Mouse (Mus musculus) intestine, postnatal 0 days (tissue): ENCODE results near the gene Tmem9b. TPM values are rescaled to one million over a fixed set of nuclear protein-coding genes. Genes with fewer than 3 reads are reported as not detected.

ENCODE experiments used
- ATAC-seq: fragments of 200-750 bp; cut with Nextera tagmentation; 2 replicates; pipeline ENCODE4 v1.8.0; 2017; ENCODE audit warnings: mild to moderate bottlenecking, moderate TSS enrichment, moderate library complexity
- H3K27ac ChIP-seq: fragments of 300-500 bp; sonication (generic); 2 replicates; pipeline ENCODE4 v1.5.1; 2014; ENCODE audit warnings: mild to moderate bottlenecking, low read depth, low read length, moderate library complexity
- H3K27me3 ChIP-seq: fragments of 300-500 bp; sonication (generic); replicated peaks from 2 replicates; pipeline ENCODE4 v1.6.1; 2014; ENCODE audit warnings: low read length, mixed read lengths; ENCODE audit not compliant: control insufficient read depth, insufficient read depth
- H3K36me3 ChIP-seq: fragments of 300-500 bp; sonication (generic); 2 replicates; pipeline ENCODE4 v1.6.1; 2014; ENCODE audit warnings: mild to moderate bottlenecking, moderate library complexity; ENCODE audit not compliant: control insufficient read depth, insufficient read depth
- H3K4me1 ChIP-seq: fragments of 300-500 bp; sonication (generic); replicated peaks from 2 replicates; pipeline ENCODE4 v1.6.1; 2014; ENCODE audit warnings: antibody characterized with exemption, low read length, mixed read lengths; ENCODE audit not compliant: control insufficient read depth, insufficient read depth
- H3K4me2 ChIP-seq: fragments of 300-500 bp; sonication (generic); replicated peaks from 2 replicates; pipeline ENCODE4 v1.6.1; 2014; ENCODE audit warnings: low read depth, mild to moderate bottlenecking, moderate library complexity
- H3K4me3 ChIP-seq: fragments of 300-500 bp; sonication (generic); 2 replicates; pipeline ENCODE4 v1.5.1; 2014; ENCODE audit warnings: low read depth, low read length
- H3K9ac ChIP-seq: fragments of 300-500 bp; sonication (generic); 2 replicates; pipeline ENCODE4 v1.6.1; 2014; ENCODE audit warnings: mild to moderate bottlenecking, low read depth, low read length
- H3K9me3 ChIP-seq: fragments of 300-500 bp; sonication (generic); 2 replicates; pipeline ENCODE4 v1.6.1; 2016; ENCODE audit warnings: mixed run types; ENCODE audit not compliant: control insufficient read depth
- CTCF ChIP-seq: sonication (generic); IDR thresholded peaks from 2 replicates; pipeline ENCODE4 v1.5.1; 2016; ENCODE audit warnings: low read depth, mild to moderate bottlenecking, control low read depth, antibody characterized with exemption, moderate library complexity
- WGBS: fragments of 180-500 bp; shearing (Covaris S2); extraction: QIAGEN DNeasy Blood & Tissue Kit; methylation state at CpG from one replicate; pipeline ENCODE4 v1.1.7; 2014; 5-methylcytosine and 5-hydroxymethylcytosine counted together
- polyA plus RNA-seq: library from polyadenylated mRNA; unstranded; fragments of >200 nt; fragmentation: Nextera tagmentation; extraction: Ambion mirVana; gene quantifications from 2 replicates; pipeline ENCODE4 v1.2.1, GENCODE M21; 2015

The Tmem9b gene
- polyA plus RNA-seq, 1 experiment from 2014 or later = 145 TPM

- H3K4me1 ChIP-seq = no peaks in the 10 kb centered on the region
- ATAC-seq = no peak
- H3K9ac ChIP-seq = no peak overlapping the region
- no peak overlapping the region for H3K4me2 ChIP-seq
- H3K27ac ChIP-seq = no peak overlapping the region
- no peak overlapping the region for H3K4me3 ChIP-seq
- TF ChIP-seq CTCF = no peak
- H3K27me3 ChIP-seq = no peaks in the 10 kb centered on the region
- no peaks in the 10 kb centered on the region for H3K36me3 ChIP-seq
- 56% methylated on average over 3 of the region's 3 CpGs for WGBS
- H3K9me3 ChIP-seq = no peaks in the 10 kb centered on the region
Observed at GRCm38 (mm10) chr7:109790818-109791217, 38.1 kb upstream of the Tmem9b start.

- Histone ChIP-seq H3K9ac (no peak overlapping the region), H3K27me3 (0 out of 2 replicates have a peak, but pooled peaks cover 5% of the 10 kb centered on the region), H3K4me1 (no peaks in the 10 kb centered on the region), H3K9me3 (no peaks in the 10 kb centered on the region), H3K27ac (no peak overlapping the region), H3K4me3 (no peak overlapping the region), H3K36me3 (no peaks in the 10 kb centered on the region), H3K4me2 (no peak overlapping the region)
- ATAC-seq = no peak
- no peak for TF ChIP-seq CTCF
- 79% methylated on average over 2 of the region's 2 CpGs for WGBS
Observed at GRCm38 (mm10) chr7:109787860-109788259, 35.2 kb upstream of the Tmem9b start.

- 34% methylated on average over 7 of the region's 7 CpGs for WGBS
- Histone ChIP-seq H3K36me3 (no peaks in the 10 kb centered on the region; the same call in 1 of the 2 replicates), H3K27ac (no peak overlapping the region), H3K9me3 (no peaks in the 10 kb centered on the region), H3K9ac (no peak overlapping the region), H3K27me3 (peaks cover 35% of the 10 kb centered on the region), H3K4me1 (peaks cover 4% of the 10 kb centered on the region; the same call in 1 of the 2 replicates), H3K4me2 (no peak overlapping the region), H3K4me3 (no peak overlapping the region)
- no peak for ATAC-seq
- TF ChIP-seq CTCF = no peak
Observed at GRCm38 (mm10) chr7:109783281-109783680, 30.6 kb upstream of the Tmem9b start.

GRCm38 (mm10) chr7:109781470-109782203 is 29.0 kb upstream of the Tmem9b start, which contains the start of gene Nrip3:
Gene Nrip3 (minus strand): TSS chr7:109782025.
- Histone ChIP-seq H3K36me3 (no peaks in the 10 kb centered on the region; the same call in 1 of the 2 replicates), H3K9me3 (no peaks in the 10 kb centered on the region), H3K27ac (no peak within 1 kb of the TSS), H3K4me3 (peak within 1 kb of the TSS; percentile 47), H3K4me1 (peaks cover 4% of the 10 kb centered on the region; the same call in 1 of the 2 replicates), H3K27me3 (peaks cover 35% of the 10 kb centered on the region), H3K9ac (no peak within 1 kb of the TSS), H3K4me2 (peak within 1 kb of the TSS; percentile 88)
- ATAC-seq = peak; percentile 66
- no peak for TF ChIP-seq CTCF
- under 1% methylated on average over 52 of the region's 52 CpGs for WGBS

- Histone ChIP-seq H3K9ac (no peak overlapping the region), H3K4me2 (peak overlapping the region; percentile 88), H3K4me3 (peak overlapping the region; percentile 47), H3K36me3 (no peaks in the 10 kb centered on the region; the same call in 1 of the 2 replicates), H3K27me3 (peaks cover 35% of the 10 kb centered on the region), H3K9me3 (no peaks in the 10 kb centered on the region), H3K27ac (no peak overlapping the region), H3K4me1 (peaks cover 4% of the 10 kb centered on the region; the same call in 1 of the 2 replicates)
- ATAC-seq = peak; percentile 78
- TF ChIP-seq CTCF = no peak
- 1% methylated on average over 24 of the region's 24 CpGs for WGBS
Observed at GRCm38 (mm10) chr7:109781087-109781469, 28.4 kb upstream of the Tmem9b start.

GRCm38 (mm10) chr7:109772251-109772650 is 19.6 kb upstream of the Tmem9b start:
- H3K9me3 ChIP-seq = no peaks in the 10 kb centered on the region
- no peak overlapping the region for H3K4me3 ChIP-seq
- no peaks in the 10 kb centered on the region for H3K4me1 ChIP-seq
- TF ChIP-seq CTCF = no peak
- H3K36me3 ChIP-seq = no peaks in the 10 kb centered on the region
- H3K27ac ChIP-seq = no peak overlapping the region
- no peak overlapping the region for H3K4me2 ChIP-seq
- no peak overlapping the region for H3K9ac ChIP-seq
- ATAC-seq = no peak
- no peaks in the 10 kb centered on the region for H3K27me3 ChIP-seq
